Mouse (Mus musculus) heart, embryonic 15.5 days (tissue): ENCODE results near the gene Gm21797. TPM values are rescaled to one million over a fixed set of nuclear protein-coding genes. Genes with fewer than 3 reads are reported as not detected.
"Not testable (repeated sequence)": the region's sequence is repeated elsewhere in the genome, so short reads cannot be mapped to it uniquely, and the experiment has no call there.

Experiments used
- ATAC-seq: fragments of 200-750 bp; cut with Nextera tagmentation; replicated peaks from 2 replicates; pipeline ENCODE4 v1.8.0; 2017; ENCODE audit warnings: low read depth, moderate TSS enrichment; ENCODE audit not compliant: insufficient number of reproducible peaks, insufficient read depth, low FRiP score
- H3K27ac ChIP-seq: fragments of 300-500 bp; sonication (generic); 2 replicates; pipeline ENCODE4 v1.5.1; 2015; ENCODE audit warnings: mild to moderate bottlenecking, inconsistent platforms
- H3K27me3 ChIP-seq: fragments of 300-500 bp; sonication (generic); 2 replicates; pipeline ENCODE4 v1.6.1; 2015; ENCODE audit warnings: inconsistent platforms
- H3K36me3 ChIP-seq: fragments of 300-500 bp; sonication (generic); 2 replicates; pipeline ENCODE4 v1.6.1; 2015; ENCODE audit warnings: mild to moderate bottlenecking, inconsistent platforms
- H3K4me1 ChIP-seq: fragments of 300-500 bp; sonication (generic); replicated peaks from 2 replicates; pipeline ENCODE4 v1.6.1; 2015; ENCODE audit warnings: inconsistent platforms
- H3K4me2 ChIP-seq: fragments of 300-500 bp; sonication (generic); 2 replicates; pipeline ENCODE4 v1.6.1; 2015; ENCODE audit warnings: inconsistent platforms, mild to moderate bottlenecking, moderate library complexity
- H3K4me3 ChIP-seq: fragments of 300-500 bp; sonication (generic); 2 replicates; pipeline ENCODE4 v1.5.1; 2015; ENCODE audit warnings: mild to moderate bottlenecking, inconsistent platforms
- H3K9ac ChIP-seq: fragments of 300-500 bp; sonication (generic); 2 replicates; pipeline ENCODE4 v1.6.1; 2015; ENCODE audit warnings: mild to moderate bottlenecking, inconsistent platforms
- H3K9me3 ChIP-seq: fragments of 300-500 bp; sonication (generic); replicated peaks from 2 replicates; pipeline ENCODE4 v1.6.1; 2016; ENCODE audit warnings: inconsistent platforms
- WGBS: fragments of 180-500 bp; shearing (Covaris S2); methylation state at CpG from one replicate; pipeline ENCODE4 v1.1.7; 2015; ENCODE audit warnings: mixed read lengths; 5-methylcytosine and 5-hydroxymethylcytosine counted together
- polyA plus RNA-seq: library from polyadenylated mRNA; unstranded; fragments of >200 nt; fragmentation: Nextera tagmentation; extraction: Ambion mirVana; gene quantifications from 2 replicates; pipeline ENCODE4 v1.2.1, GENCODE M21; 2015

The Gm21797 gene
- polyA plus RNA-seq: not detected in 2 replicates

DNA sequence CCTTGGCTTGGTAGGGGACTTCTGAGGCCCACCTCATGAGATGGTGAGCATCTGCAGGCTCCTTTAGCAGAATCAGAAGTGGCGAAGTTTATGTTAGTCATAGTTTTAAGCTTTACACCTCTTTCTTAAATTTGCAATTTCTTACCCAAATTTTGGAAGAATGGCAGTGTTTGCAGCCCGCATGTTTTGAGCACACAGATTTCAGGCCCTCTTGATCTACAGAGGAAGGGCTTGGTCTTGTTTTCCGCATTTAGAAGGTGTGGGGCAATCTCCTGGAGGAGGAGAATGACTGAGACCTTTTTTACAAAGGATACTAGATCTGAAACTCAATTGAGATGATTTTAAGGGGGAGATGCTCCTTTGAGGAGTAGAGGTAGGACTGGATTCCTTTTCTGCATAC lies at the start of gene Gm21797:
TSS of gene Gm21797 (minus strand) at position 101 of the 400 bp plus-strand sequence.
- not testable (repeated sequence) for H3K36me3 ChIP-seq

DNA sequence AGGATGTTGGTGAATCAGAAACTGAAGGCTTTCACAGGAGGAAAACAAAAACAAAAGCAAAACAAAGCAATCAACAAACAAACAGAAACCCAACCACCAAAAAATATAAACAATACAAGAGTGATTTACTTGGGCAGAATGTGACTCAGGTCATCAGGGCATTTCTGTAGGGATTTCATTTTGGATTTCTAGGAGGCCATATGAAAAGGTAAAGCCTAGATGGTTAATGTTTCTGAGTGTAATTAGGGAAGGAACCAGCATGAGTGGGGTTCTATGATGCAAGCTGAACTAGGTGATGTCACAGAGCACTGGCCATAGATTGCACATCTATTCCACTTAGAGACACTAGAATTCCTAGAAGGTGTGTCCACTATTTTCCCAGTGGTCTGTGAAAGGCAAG lies 29.0 kb upstream of the Gm21797 start, which contains the start of gene Gm20795:
TSS of gene Gm20795 (plus strand) at position 301 of the 400 bp plus-strand sequence.
- H3K27me3 ChIP-seq, H3K9ac ChIP-seq, H3K4me3 ChIP-seq, H3K4me1 ChIP-seq, H3K36me3 ChIP-seq, H3K27ac ChIP-seq, H3K9me3 ChIP-seq, ATAC-seq, H3K4me2 ChIP-seq: not testable (repeated sequence)

More for the DNA sequence above, at the start of gene Gm21797:
- WGBS: no CpG with 5 or more reads among the region's 3 CpGs
- not testable (repeated sequence) for H3K9ac ChIP-seq, H3K4me1 ChIP-seq, H3K9me3 ChIP-seq, H3K27ac ChIP-seq, H3K27me3 ChIP-seq, H3K4me3 ChIP-seq, H3K4me2 ChIP-seq, ATAC-seq

Other genes with a start within 250 kb of the Gm21797 start
- gene Gm21852, start 123.8 kb downstream of the Gm21797 start, polyA plus RNA-seq: not detected in 2 replicates
- not detected in 2 replicates for gene Gm20795, start 29.1 kb upstream of the Gm21797 start, polyA plus RNA-seq